Mouse (Mus musculus) macrophage (primary cell): ENCODE results near the gene Gm11077. TPM values are rescaled to one million over a fixed set of nuclear protein-coding genes. Genes with fewer than 3 reads are reported as not detected.

Experiments used
- H3K27ac ChIP-seq: fragments of 350-480 bp; formaldehyde crosslinking; 2 replicates; pipeline ENCODE4 v1.9.0; 2021
- H3K36me3 ChIP-seq: fragments of 350-480 bp; formaldehyde crosslinking; 2 replicates; pipeline ENCODE4 v1.9.0; 2021; ENCODE audit errors: inconsistent target
- H3K4me3 ChIP-seq: fragments of 350-480 bp; formaldehyde crosslinking; 2 replicates; pipeline ENCODE4 v1.9.0; 2021; ENCODE audit errors: inconsistent target
- H3K79me2 ChIP-seq: fragments of 350-480 bp; formaldehyde crosslinking; 2 replicates; pipeline ENCODE4 v1.9.0; 2021; ENCODE audit errors: inconsistent target
- WGBS: methylation state at CpG from one replicate; pipeline ENCODE4 v1.1.7; 2026; ENCODE audit warnings: inconsistent platforms; ENCODE audit not compliant: missing documents; 5-methylcytosine and 5-hydroxymethylcytosine counted together
- polyA plus RNA-seq: library from polyadenylated mRNA; stranded (reverse); fragments of 250-400 nt; gene quantifications from 3 replicates; pipeline ENCODE4 v1.2.4, GENCODE M21; 2018; ENCODE audit warnings: inconsistent platforms
- total RNA-seq, 78 experiments: library from RNA; depleted of rRNA; stranded (reverse); fragments of 250-400 nt; gene quantifications; 1 replicate in 9 of 78; 2 replicates in 24 of 78; 3 replicates in 43 of 78; 4 replicates in 2 of 78; pipeline ENCODE4 v1.2.4; 2018; ENCODE audit warnings: inconsistent platforms in 56 of 78

The Gm11077 gene
- not detected for total RNA-seq (2018; cell fraction: chromatin; rRNA removed)
- total RNA-seq (2018; cell fraction: cytosol; rRNA removed) = not detected
- total RNA-seq (2018; cell fraction: nucleus; rRNA removed) = not detected
- not detected in 3 replicates for polyA plus RNA-seq

- Histone ChIP-seq H3K36me3 (no peaks in the 10 kb centered on the region), H3K4me3 (no peak within 1 kb of the TSS), H3K27ac (no peak within 1 kb of the TSS), H3K79me2 (no peaks in the 10 kb centered on the region)
- 80% methylated on average over 5 of the region's 5 CpGs for WGBS
These were observed at the start of gene Gm11077 for GRCm38 (mm10) chr6:140729272-140729671. TSS of gene Gm11077 (plus strand) at chr6:140729284.

- no peak overlapping the region for H3K27ac ChIP-seq
- H3K36me3 ChIP-seq = no peaks in the 10 kb centered on the region
- WGBS = 96% methylated on average over 7 of the region's 7 CpGs
- no peak overlapping the region for H3K4me3 ChIP-seq
- no peaks in the 10 kb centered on the region for H3K79me2 ChIP-seq
These were observed 48.4 kb upstream of the Gm11077 start for GRCm38 (mm10) chr6:140680713-140681112.

- Histone ChIP-seq H3K36me3 (no peaks in the 10 kb centered on the region), H3K4me3 (no peak overlapping the region), H3K79me2 (no peaks in the 10 kb centered on the region), H3K27ac (no peak overlapping the region)
- 14% methylated on average over 13 of the region's 13 CpGs for WGBS
These were observed 46.3 kb upstream of the Gm11077 start for GRCm38 (mm10) chr6:140682829-140683228.

- 90% methylated on average over 11 of the region's 11 CpGs for WGBS
- Histone ChIP-seq H3K79me2 (no peaks in the 10 kb centered on the region), H3K27ac (no peak overlapping the region), H3K4me3 (no peak overlapping the region), H3K36me3 (no peaks in the 10 kb centered on the region)
These were observed 44.7 kb upstream of the Gm11077 start for GRCm38 (mm10) chr6:140684403-140684802.

- H3K79me2 ChIP-seq = no peaks in the 10 kb centered on the region
- no peaks in the 10 kb centered on the region for H3K36me3 ChIP-seq
- H3K4me3 ChIP-seq = no peak overlapping the region
- H3K27ac ChIP-seq = no peak overlapping the region
- WGBS = 94% methylated on average over 16 of the region's 16 CpGs
These were observed 39.3 kb upstream of the Gm11077 start for GRCm38 (mm10) chr6:140689617-140690404.

GRCm38 (mm10) chr6:140692160-140692559 lies 36.9 kb upstream of the Gm11077 start:
- H3K36me3 ChIP-seq = no peaks in the 10 kb centered on the region
- WGBS = 82% methylated on average over 6 of the region's 6 CpGs
- no peak overlapping the region for H3K27ac ChIP-seq
- no peak overlapping the region for H3K4me3 ChIP-seq
- H3K79me2 ChIP-seq = no peaks in the 10 kb centered on the region

- H3K79me2 ChIP-seq = no peaks in the 10 kb centered on the region
- H3K36me3 ChIP-seq = no peaks in the 10 kb centered on the region
- WGBS = 88% methylated on average over 12 of the region's 12 CpGs
These were observed 32.7 kb upstream of the Gm11077 start for GRCm38 (mm10) chr6:140696192-140696879.

GRCm38 (mm10) chr6:140697994-140698393 lies 31.1 kb upstream of the Gm11077 start:
- Histone ChIP-seq H3K27ac (no peak overlapping the region), H3K4me3 (no peak overlapping the region), H3K36me3 (no peaks in the 10 kb centered on the region), H3K79me2 (no peaks in the 10 kb centered on the region)
- 94% methylated on average over 11 of the region's 11 CpGs for WGBS

More at GRCm38 (mm10) chr6:140696192-140696879, 32.7 kb upstream of the Gm11077 start:
- H3K4me3 ChIP-seq = no peak overlapping the region
- H3K27ac ChIP-seq = no peak overlapping the region

GRCm38 (mm10) chr6:140698596-140698995 lies 30.5 kb upstream of the Gm11077 start:
- Histone ChIP-seq H3K27ac (no peak overlapping the region), H3K4me3 (no peak overlapping the region), H3K36me3 (no peaks in the 10 kb centered on the region), H3K79me2 (no peaks in the 10 kb centered on the region)
- 93% methylated on average over 1 of the region's 1 CpGs for WGBS

- WGBS = 92% methylated on average over 6 of the region's 6 CpGs
- Histone ChIP-seq H3K79me2 (no peaks in the 10 kb centered on the region), H3K4me3 (no peak overlapping the region), H3K36me3 (no peaks in the 10 kb centered on the region), H3K27ac (no peak overlapping the region)
These were observed 27.8 kb upstream of the Gm11077 start for GRCm38 (mm10) chr6:140701259-140701658.

GRCm38 (mm10) chr6:140705132-140705531 lies 24.0 kb upstream of the Gm11077 start:
- Histone ChIP-seq H3K27ac (no peak overlapping the region), H3K4me3 (no peak overlapping the region), H3K36me3 (no peaks in the 10 kb centered on the region), H3K79me2 (no peaks in the 10 kb centered on the region)
- WGBS = 97% methylated on average over 10 of the region's 10 CpGs

- H3K4me3 ChIP-seq = no peak overlapping the region
- WGBS = 94% methylated on average over 5 of the region's 5 CpGs
- H3K27ac ChIP-seq = no peak overlapping the region
- H3K79me2 ChIP-seq = no peaks in the 10 kb centered on the region
- no peaks in the 10 kb centered on the region for H3K36me3 ChIP-seq
These were observed 23.0 kb upstream of the Gm11077 start for GRCm38 (mm10) chr6:140706056-140706455.

- no peak overlapping the region for H3K27ac ChIP-seq
- H3K36me3 ChIP-seq = no peaks in the 10 kb centered on the region
- H3K79me2 ChIP-seq = no peaks in the 10 kb centered on the region
- WGBS = 29% methylated on average over 10 of the region's 10 CpGs
- no peak overlapping the region for H3K4me3 ChIP-seq
These were observed 21.0 kb upstream of the Gm11077 start for GRCm38 (mm10) chr6:140708059-140708458.

- 87% methylated on average over 6 of the region's 6 CpGs for WGBS
- Histone ChIP-seq H3K27ac (no peak overlapping the region), H3K36me3 (no peaks in the 10 kb centered on the region), H3K79me2 (no peaks in the 10 kb centered on the region), H3K4me3 (no peak overlapping the region)
These were observed 19.5 kb upstream of the Gm11077 start for GRCm38 (mm10) chr6:140709415-140710107.
